Mouse (Mus musculus): Measurements from ENCODE around the gene Tnc.
A peak's percentile ranks its signal among the peaks of the same experiment; 100 is the strongest.

Tnc gene

GRCm38 (mm10) chr4:64046831-64047493 is at the start of gene Tnc:
Gene Tnc, minus strand, starts transcription at chr4:64047015.
- DNase-seq (ENCODE audit: low read depth), result no peak

- DNase-seq (ENCODE audit: low read depth), result no peak
Measured at GRCm38 (mm10) chr4:64094221-64094620, 47.4 kb upstream of the Tnc start.

- DNase-seq (ENCODE audit: low read depth), result peak; percentile 30
Measured at GRCm38 (mm10) chr4:64092857-64093256, 46.0 kb upstream of the Tnc start.

- peak; percentile 31 for DNase-seq (ENCODE audit: low read depth)
Measured at GRCm38 (mm10) chr4:64089378-64089777, 42.6 kb upstream of the Tnc start.

- DNase-seq (ENCODE audit: low read depth), result peak; percentile 77
Measured at GRCm38 (mm10) chr4:64087675-64088074, 40.9 kb upstream of the Tnc start.

GRCm38 (mm10) chr4:64085993-64086567 is 39.3 kb upstream of the Tnc start:
- peak; percentile 77 for DNase-seq (ENCODE audit: low read depth)

- DNase-seq (ENCODE audit: low read depth), result peak; percentile 64
Measured at GRCm38 (mm10) chr4:64083858-64084257, 37.0 kb upstream of the Tnc start.

- no peak for DNase-seq (ENCODE audit: low read depth)
Measured at GRCm38 (mm10) chr4:64078029-64078619, 31.3 kb upstream of the Tnc start.

GRCm38 (mm10) chr4:64076349-64077025 is 29.7 kb upstream of the Tnc start:
- DNase-seq (ENCODE audit: low read depth), result no peak

GRCm38 (mm10) chr4:64074725-64075124 is 27.9 kb upstream of the Tnc start:
- DNase-seq (ENCODE audit: low read depth), result no peak

- DNase-seq (ENCODE audit: low read depth), result no peak
Measured at GRCm38 (mm10) chr4:64067394-64067793, 20.6 kb upstream of the Tnc start.

GRCm38 (mm10) chr4:64065266-64065665 is 18.5 kb upstream of the Tnc start:
- DNase-seq (ENCODE audit: low read depth), result peak; percentile 8

- no peak for DNase-seq (ENCODE audit: low read depth)
Measured at GRCm38 (mm10) chr4:64058856-64059231, 12.0 kb upstream of the Tnc start.

GRCm38 (mm10) chr4:64058048-64058855 is 11.4 kb upstream of the Tnc start:
- no peak for DNase-seq (ENCODE audit: low read depth)

- DNase-seq (ENCODE audit: low read depth), result no peak
Measured at GRCm38 (mm10) chr4:64048177-64048576, 1.4 kb upstream of the Tnc start.

GRCm38 (mm10) chr4:64043893-64044292 is 2.9 kb downstream of the Tnc start:
- DNase-seq (ENCODE audit: low read depth), result no peak

- DNase-seq (ENCODE audit: low read depth), result no peak
Measured at GRCm38 (mm10) chr4:64043371-64043770, 3.4 kb downstream of the Tnc start.

- DNase-seq (ENCODE audit: low read depth), result no peak
Measured at GRCm38 (mm10) chr4:64039091-64039490, 7.7 kb downstream of the Tnc start.

- no peak for DNase-seq (ENCODE audit: low read depth)
Measured at GRCm38 (mm10) chr4:64037513-64037912, 9.3 kb downstream of the Tnc start.

GRCm38 (mm10) chr4:64034724-64035123 is 12.1 kb downstream of the Tnc start:
- DNase-seq (ENCODE audit: low read depth), result no peak

GRCm38 (mm10) chr4:64033191-64033590 is 13.6 kb downstream of the Tnc start:
- no peak for DNase-seq (ENCODE audit: low read depth)

GRCm38 (mm10) chr4:64029486-64029885 is 17.3 kb downstream of the Tnc start:
- no peak for DNase-seq (ENCODE audit: low read depth)

Data from 416B (cell line).